Mouse (Mus musculus) midbrain, postnatal 0 days (tissue): Measurements from ENCODE around the gene Catsperg1. TPM values are rescaled to one million over a fixed set of nuclear protein-coding genes. Genes with fewer than 3 reads are reported as not detected.
"Not testable (repeated sequence)": the region's sequence is repeated elsewhere in the genome, so short reads cannot be mapped to it uniquely, and the experiment has no call there.

ENCODE experiments used
- ATAC-seq: fragments of 200-750 bp; cut with Nextera tagmentation; 2 replicates; pipeline ENCODE4 v1.8.0; 2017; ENCODE audit warnings: moderate number of reproducible peaks, mild to moderate bottlenecking, moderate TSS enrichment, moderate library complexity; ENCODE audit not compliant: low FRiP score
- DNase-seq: peaks from one replicate; pipeline ENCODE4 v3.0.0-alpha.2; 2015; ENCODE audit warnings: low spot score
- H3K27ac ChIP-seq: fragments of 300-500 bp; sonication (generic); 2 replicates; pipeline ENCODE4 v1.5.1; 2014; ENCODE audit warnings: low read depth, mild to moderate bottlenecking, low read length, mixed read lengths
- H3K27me3 ChIP-seq: fragments of 300-500 bp; sonication (generic); 2 replicates; pipeline ENCODE4 v1.6.1; 2014; ENCODE audit warnings: low read length, control low read depth, mixed read lengths; ENCODE audit not compliant: insufficient read depth
- H3K36me3 ChIP-seq: fragments of 300-500 bp; sonication (generic); 2 replicates; pipeline ENCODE4 v1.6.1; 2014; ENCODE audit warnings: low read length, control low read depth, mixed read lengths; ENCODE audit not compliant: insufficient read depth
- H3K4me1 ChIP-seq: fragments of 300-500 bp; sonication (generic); 2 replicates; pipeline ENCODE4 v1.6.1; 2014; ENCODE audit warnings: mild to moderate bottlenecking, control low read depth, antibody characterized with exemption, low read length, mixed read lengths; ENCODE audit not compliant: insufficient read depth
- H3K4me2 ChIP-seq: fragments of 300-500 bp; sonication (generic); 2 replicates; pipeline ENCODE4 v1.6.1; 2014; ENCODE audit warnings: low read depth, mild to moderate bottlenecking, low read length, mixed read lengths; ENCODE audit not compliant: poor library complexity, severe bottlenecking
- H3K4me3 ChIP-seq: fragments of 300-500 bp; sonication (generic); 2 replicates; pipeline ENCODE4 v1.5.1; 2014; ENCODE audit warnings: low read depth, mild to moderate bottlenecking, low read length, moderate library complexity
- H3K9ac ChIP-seq: fragments of 300-500 bp; sonication (generic); replicated peaks from 2 replicates; pipeline ENCODE4 v1.6.1; 2014; ENCODE audit warnings: mild to moderate bottlenecking, low read length, moderate library complexity, mixed read lengths; ENCODE audit not compliant: poor library complexity, severe bottlenecking
- H3K9me3 ChIP-seq: fragments of 300-500 bp; sonication (generic); 2 replicates; pipeline ENCODE4 v1.6.1; 2016; ENCODE audit warnings: low read length, control low read depth
- CTCF ChIP-seq: IDR thresholded peaks from 2 replicates; pipeline ENCODE4 v1.5.1; 2016; ENCODE audit warnings: antibody characterized with exemption, mild to moderate bottlenecking
- WGBS: fragments of 180-500 bp; shearing (Covaris S2); extraction: QIAGEN DNeasy Blood & Tissue Kit; methylation state at CpG from one replicate; pipeline ENCODE4 v1.1.7; 2014; 5-methylcytosine and 5-hydroxymethylcytosine counted together
- polyA plus RNA-seq: library from polyadenylated mRNA; unstranded; fragments of >200 nt; fragmentation: Nextera tagmentation; extraction: Ambion mirVana; gene quantifications from 2 replicates; pipeline ENCODE4 v1.2.1, GENCODE M21; 2015
- total RNA-seq: library from RNA; depleted of rRNA; stranded (reverse); fragments of >200 nt; gene quantifications from 2 replicates; pipeline ENCODE4 v1.2.3, GENCODE M21; 2014

Catsperg1 gene
- total and polyA plus RNA-seq, 2 experiments from 2014 or later: 2.9 to 3.2 TPM

- 81% methylated on average over 7 of the region's 7 CpGs for WGBS
- peaks cover 21% of the 10 kb centered on the region for H3K36me3 ChIP-seq
- no peaks in the 10 kb centered on the region for H3K9me3 ChIP-seq
- no peak overlapping the region for H3K27ac ChIP-seq
- DNase-seq (peak; percentile 15), ATAC-seq (no peak)
- H3K4me2 ChIP-seq: no peak overlapping the region
- no peaks in the 10 kb centered on the region for H3K4me1 ChIP-seq
- H3K4me3 ChIP-seq: no peak overlapping the region
- H3K27me3 ChIP-seq: peaks cover 9% of the 10 kb centered on the region; the same call in 1 of the 2 replicates
- peak; percentile 66 for TF ChIP-seq CTCF
- no peak overlapping the region for H3K9ac ChIP-seq
Measured at GRCm38 (mm10) chr7:29244732-29245416, 31.0 kb upstream of the Catsperg1 start.

- Histone ChIP-seq H3K4me2 (peak within 1 kb of the TSS; percentile 58), H3K36me3 (0 out of 2 replicates have a peak, but pooled peaks cover 2% of the 10 kb centered on the region), H3K4me1 (peaks cover 2% of the 10 kb centered on the region; the same call in 1 of the 2 replicates), H3K9me3 (no peaks in the 10 kb centered on the region), H3K9ac (peak within 1 kb of the TSS; percentile 55), H3K27ac (peak within 1 kb of the TSS; percentile 77), H3K27me3 (no peaks in the 10 kb centered on the region; the same call in 1 of the 2 replicates), H3K4me3 (peak within 1 kb of the TSS; percentile 43)
- WGBS: under 1% methylated on average over 60 of the region's 60 CpGs
- ATAC-seq (peak; percentile 98), DNase-seq (peak; percentile 100)
- TF ChIP-seq CTCF: peak; percentile 43
Measured at GRCm38 (mm10) chr7:29238019-29238967, 24.5 kb upstream of the Catsperg1 start, which contains the start of gene Yif1b. Gene Yif1b, plus strand, starts transcription at chr7:29238329.

- not testable (repeated sequence) for H3K27me3 ChIP-seq, H3K36me3 ChIP-seq, H3K9me3 ChIP-seq, DNase-seq, H3K4me1 ChIP-seq, H3K9ac ChIP-seq
- Histone ChIP-seq H3K4me3 (peak overlapping the region; percentile 43), H3K27ac (peak overlapping the region; percentile 77), H3K4me2 (peak overlapping the region; percentile 58)
- ATAC-seq: peak; percentile 20
- 23% methylated on average over 6 of the region's 6 CpGs for WGBS
Measured at GRCm38 (mm10) chr7:29237596-29237995, 23.8 kb upstream of the Catsperg1 start.

- H3K27me3 ChIP-seq: peaks cover 9% of the 10 kb centered on the region
- DNase-seq: no peak
- H3K4me3 ChIP-seq: no peak overlapping the region
- H3K4me1 ChIP-seq: peaks cover 2% of the 10 kb centered on the region; the same call in 1 of the 2 replicates
- no peak overlapping the region for H3K9ac ChIP-seq
- no peak for TF ChIP-seq CTCF
- no peaks in the 10 kb centered on the region for H3K9me3 ChIP-seq
- ATAC-seq: no peak
- H3K36me3 ChIP-seq: 0 out of 2 replicates have a peak, but pooled peaks cover 2% of the 10 kb centered on the region
- WGBS: 89% methylated on average over 4 of the region's 4 CpGs
- H3K4me2 ChIP-seq: no peak overlapping the region
- no peak overlapping the region for H3K27ac ChIP-seq
Measured at GRCm38 (mm10) chr7:29236593-29236992, 22.8 kb upstream of the Catsperg1 start.

- Histone ChIP-seq H3K36me3 (no peaks in the 10 kb centered on the region), H3K4me2 (no peak overlapping the region), H3K4me3 (no peak overlapping the region), H3K4me1 (peaks cover 2% of the 10 kb centered on the region; the same call in 1 of the 2 replicates), H3K27me3 (peaks cover 14% of the 10 kb centered on the region), H3K9me3 (no peaks in the 10 kb centered on the region), H3K27ac (no peak overlapping the region), H3K9ac (no peak overlapping the region)
- ATAC-seq (no peak), DNase-seq (no peak)
- 79% methylated on average over 5 of the region's 5 CpGs for WGBS
- peak; percentile 47 for TF ChIP-seq CTCF
Measured at GRCm38 (mm10) chr7:29234661-29235060, 20.8 kb upstream of the Catsperg1 start.
